Mouse (Mus musculus): ENCODE data around the gene E130114P18Rik. TPM values are rescaled to one million over a fixed set of nuclear protein-coding genes. Genes with fewer than 3 reads are reported as not detected.

Gene E130114P18Rik
- total RNA-seq, 2 experiments from 2014 or later = not detected

DNA sequence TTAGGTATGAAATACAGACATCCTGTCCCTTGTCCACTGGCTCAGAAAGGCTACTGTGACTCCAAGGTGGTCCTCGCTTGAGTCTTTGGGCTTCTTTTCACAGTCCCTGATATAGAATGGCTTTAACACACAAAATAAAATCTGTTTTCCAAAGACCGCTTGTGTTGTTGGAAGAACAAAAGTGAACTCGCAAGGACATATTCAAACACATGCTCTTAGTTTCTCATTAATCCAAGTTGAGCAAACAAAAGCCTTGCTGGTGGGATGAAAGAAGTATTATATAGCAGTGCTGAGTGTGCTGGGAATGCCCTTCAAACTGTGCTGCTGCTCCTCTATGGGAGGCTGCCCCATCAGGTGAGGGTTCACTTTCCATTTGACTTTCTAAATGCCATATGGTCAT, 169.7 kb downstream of the E130114P18Rik start:
- no peak for DNase-seq

DNA sequence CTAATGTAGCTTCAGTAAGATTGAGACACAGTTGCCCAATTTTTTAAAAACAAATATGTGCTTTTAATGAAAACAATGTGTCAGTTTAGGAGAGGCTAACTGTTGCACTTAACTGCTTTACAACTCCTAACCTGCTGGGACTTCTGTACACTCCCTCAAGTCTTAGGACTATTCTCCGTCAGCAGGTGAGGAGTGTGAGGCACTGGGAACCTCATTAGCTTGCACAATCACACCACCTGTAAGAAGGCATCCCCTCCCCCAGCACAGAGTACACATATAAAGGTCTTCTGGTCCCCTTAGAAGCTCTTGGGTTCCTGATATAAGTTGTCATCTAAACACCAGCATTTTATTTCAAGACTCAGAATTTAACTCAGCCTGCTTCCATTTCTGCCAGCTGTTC, 170.7 kb downstream of the E130114P18Rik start:
- DNase-seq = no peak

DNA sequence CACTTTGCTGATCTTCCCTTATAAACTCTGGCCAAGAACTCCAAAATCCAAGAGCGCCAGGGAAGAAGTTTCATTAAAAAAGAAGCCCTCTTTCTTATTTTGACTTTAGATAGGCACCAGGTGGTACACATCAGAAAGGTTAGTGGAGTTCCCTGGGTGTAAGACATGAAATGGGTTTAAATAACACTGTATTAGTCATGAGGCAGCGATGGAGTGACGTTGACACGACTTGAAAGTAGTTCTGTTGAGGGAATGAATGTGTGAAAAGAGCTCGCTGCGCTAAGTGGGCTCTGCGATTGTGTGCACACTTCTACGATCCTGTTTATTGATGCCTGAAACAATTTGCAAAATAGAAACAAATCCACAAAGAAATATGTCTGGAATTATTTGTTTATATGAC, 171.4 kb downstream of the E130114P18Rik start:
- DNase-seq = no peak

DNA sequence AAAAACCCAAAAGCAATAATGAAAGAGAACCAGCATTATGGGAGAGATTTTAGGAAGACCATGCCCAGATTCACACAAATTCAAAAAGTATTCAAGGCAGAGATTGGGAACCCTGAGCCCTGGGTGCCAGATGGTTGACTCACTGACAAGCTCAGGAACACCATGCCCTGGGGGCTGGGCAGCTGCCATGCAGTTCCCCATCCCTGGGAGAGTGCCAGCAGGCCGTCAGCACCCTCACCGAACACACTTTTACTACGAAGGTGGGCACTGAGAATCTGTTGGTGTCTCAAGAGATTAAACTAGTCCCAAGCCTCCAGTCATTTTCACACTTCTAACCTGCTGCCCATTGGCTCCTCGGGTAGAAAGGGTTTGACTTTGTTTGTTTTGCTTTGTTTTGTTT, 175.3 kb downstream of the E130114P18Rik start:
- DNase-seq = peak; percentile 27 to 34

DNA sequence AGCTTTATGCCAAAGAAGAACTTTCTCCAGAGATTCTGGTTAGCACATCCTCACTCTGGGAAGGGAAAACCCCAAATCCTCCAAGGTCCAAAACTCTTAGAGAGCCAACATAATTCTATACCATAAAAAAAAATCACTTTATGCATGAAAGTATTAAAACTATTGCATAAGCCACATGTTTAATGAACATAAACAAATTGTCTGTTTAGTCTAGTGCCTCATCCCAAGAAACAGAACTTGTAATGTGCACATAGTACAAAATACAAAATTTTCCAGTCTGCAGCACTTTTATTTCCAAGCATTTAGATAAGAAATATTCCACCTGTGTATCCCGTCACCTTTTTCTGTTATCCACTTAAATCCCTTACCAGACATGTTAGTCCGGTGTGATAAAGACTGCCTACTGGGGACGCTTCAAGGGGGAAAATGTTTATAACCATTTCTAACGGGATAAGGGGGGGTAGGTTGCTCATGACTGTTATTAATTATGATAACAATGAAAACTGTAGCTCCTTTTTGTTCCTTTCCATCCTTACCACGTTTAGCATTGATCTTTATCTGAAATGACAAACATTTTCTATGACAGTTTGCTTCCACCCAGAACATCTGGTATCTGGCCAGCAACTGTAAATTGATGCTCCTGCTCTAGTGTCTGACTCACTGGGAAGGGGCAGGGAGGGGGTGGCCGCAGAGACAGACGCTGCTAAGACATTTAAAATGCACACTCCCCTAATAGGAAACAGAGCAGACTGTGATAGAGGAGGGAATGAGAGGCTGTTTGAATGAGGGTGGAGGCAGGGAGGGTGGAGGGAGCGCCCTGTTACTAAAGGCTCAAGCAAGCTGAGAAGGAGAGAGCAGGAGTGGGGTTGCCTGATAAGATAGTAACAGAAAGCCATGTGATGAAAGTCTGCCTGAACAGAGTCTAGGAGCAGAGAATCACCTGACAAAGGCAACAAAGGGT, 176.7 kb downstream of the E130114P18Rik start:
- no peak for DNase-seq

DNA sequence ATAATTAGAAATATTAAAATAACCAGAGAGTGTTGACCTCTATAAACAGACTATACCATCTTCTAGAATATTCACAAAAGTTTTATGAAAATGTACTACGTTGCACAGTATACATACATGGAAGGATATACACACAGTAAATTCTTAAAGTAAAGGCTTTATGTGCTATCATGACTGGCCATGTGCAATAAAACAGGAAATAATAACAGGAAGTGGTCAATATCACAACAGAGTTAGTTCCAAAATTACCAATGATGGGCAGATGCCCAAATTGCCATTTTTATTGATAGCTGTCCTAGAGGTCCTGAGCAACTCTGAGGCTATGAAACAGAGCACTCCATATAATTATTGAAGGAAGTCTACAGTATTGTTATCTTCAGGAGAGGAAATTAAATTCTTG, 180.4 kb downstream of the E130114P18Rik start:
- no peak for DNase-seq

DNA sequence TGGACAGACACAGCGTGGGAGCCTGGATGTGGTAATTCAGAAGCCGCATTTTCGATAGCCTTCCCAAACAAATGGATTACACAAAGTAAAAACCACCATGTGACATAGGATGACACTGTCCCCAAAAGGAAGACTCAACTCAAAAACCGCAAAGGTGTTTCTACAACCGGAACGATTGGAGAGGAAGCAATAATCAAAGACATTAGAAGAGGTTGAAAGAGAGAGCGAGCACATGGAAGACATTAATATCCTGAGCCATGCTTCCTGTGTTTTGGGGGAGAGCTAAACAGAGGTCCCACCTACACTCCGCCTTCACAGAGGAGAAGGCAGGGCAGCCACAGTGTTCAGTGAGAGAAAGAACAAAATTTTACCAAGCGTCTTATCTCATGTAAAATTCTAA, 181.5 kb downstream of the E130114P18Rik start:
- no peak for DNase-seq

DNA sequence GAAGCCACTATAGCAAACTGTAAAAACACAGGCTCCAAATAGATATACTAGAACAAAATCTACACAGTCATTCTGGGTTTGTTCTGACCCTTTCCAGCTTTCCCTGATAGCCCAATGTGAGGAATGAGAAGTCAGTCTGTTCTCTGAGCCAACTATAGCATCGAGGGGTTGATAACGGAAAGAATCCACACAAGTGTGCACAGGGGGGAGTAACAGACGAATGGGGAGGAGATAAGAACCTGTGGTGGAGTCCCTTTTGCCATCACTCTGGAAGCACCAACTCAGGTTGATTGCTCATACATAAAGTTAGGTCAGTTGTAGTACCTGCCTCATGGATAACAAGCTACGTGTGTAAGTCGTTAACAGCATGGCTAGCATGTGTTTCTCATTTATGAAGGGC, 184.0 kb downstream of the E130114P18Rik start:
- no peak for DNase-seq

DNA sequence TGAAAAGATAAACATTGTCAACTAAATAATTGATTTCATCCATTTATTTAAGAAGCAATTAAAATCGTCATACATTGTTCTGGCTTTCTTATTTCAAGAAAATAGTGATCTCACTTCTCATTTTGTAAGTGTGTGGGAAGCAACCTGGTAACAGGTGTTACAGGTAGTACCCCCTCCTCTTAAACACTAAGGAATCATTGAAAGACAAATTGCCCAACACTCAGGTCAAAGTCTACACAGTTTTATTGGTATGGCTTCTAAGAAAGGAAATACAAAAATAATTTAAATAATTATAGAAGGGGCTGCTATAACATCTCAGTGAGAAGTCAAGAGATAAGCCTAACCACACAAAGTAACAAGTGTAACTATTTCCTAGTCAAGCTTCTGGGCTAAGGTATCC, 188.1 kb downstream of the E130114P18Rik start:
- no peak for DNase-seq

DNA sequence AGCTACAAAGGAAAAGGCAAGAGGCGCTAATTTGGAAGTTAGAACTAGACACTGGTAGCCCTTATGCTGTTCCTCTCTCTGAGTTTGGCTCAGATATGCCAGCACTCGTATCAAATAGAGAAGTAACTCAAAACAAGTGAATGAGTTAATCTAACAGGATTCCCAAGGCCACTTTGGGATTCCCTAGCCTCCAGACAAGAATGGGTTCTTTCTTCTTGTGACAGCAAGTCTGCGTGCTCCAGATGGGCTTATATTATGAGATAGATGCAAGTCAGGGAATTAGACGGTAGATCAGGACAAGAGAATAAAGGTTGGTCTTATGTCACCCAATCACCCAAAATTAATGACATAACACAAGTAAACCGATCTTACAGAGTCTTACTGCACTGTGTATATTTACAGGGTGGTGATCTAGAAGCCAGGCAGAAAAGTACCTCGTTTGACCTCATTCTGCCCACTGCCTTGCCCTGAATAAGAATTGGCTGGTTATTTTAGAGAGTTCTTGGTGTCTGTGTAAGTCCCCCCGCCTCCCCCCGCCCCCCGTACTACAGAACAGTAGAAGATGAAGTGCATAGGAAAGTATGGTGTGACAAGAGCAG, 190.4 kb downstream of the E130114P18Rik start:
- DNase-seq = no peak

DNA sequence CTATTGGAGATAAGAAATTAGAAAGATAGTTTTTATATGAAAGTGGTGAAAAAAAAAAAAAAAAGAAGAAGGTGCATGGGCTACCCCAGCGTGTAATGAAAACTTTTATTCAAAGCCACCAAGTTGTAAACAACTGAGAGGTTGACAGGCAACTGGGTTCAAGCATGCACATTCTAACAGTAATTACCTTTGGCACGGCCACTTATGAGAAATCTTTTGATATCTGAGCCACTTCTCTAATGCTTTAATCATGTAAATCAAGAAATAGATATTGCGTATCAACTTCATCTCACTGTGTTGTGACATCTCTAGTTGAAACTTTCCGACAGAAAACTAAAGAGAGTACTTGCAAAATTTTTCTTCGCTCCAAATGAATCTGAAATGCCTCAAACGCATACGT, 192.7 kb downstream of the E130114P18Rik start:
- no peak for DNase-seq

DNA sequence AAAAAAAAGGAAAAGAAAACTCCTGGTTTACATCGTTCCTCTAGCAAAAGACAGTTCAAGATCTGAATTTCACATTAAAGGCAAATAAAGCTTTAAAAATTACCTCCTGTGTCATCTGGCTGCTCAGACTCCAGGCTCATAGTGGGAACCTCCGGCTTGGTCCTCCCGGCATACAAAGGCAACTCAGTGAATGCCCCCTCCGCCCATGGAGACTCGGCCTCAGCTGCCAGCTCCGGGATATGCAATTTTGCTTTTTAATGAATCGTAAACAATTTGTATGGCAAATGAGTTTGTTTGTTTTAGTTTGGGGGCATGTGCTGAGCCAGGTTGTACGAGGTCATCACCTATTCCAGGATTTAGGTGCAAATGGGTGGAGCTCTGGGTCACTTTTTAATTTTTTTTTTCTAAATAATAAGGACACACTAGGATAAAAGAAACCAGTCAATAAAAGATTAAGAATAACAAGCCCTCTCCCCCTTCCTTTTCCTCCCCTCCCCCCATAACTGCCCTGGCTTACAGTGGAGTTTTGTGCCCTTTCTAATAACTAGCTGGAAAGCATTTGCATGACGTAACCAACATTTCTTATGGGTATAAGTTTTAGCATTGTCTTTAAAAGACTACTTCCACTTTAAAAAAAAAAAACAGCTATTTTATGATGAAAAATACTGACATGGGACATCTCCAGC, 193.3 kb downstream of the E130114P18Rik start:
- no peak for DNase-seq

DNA sequence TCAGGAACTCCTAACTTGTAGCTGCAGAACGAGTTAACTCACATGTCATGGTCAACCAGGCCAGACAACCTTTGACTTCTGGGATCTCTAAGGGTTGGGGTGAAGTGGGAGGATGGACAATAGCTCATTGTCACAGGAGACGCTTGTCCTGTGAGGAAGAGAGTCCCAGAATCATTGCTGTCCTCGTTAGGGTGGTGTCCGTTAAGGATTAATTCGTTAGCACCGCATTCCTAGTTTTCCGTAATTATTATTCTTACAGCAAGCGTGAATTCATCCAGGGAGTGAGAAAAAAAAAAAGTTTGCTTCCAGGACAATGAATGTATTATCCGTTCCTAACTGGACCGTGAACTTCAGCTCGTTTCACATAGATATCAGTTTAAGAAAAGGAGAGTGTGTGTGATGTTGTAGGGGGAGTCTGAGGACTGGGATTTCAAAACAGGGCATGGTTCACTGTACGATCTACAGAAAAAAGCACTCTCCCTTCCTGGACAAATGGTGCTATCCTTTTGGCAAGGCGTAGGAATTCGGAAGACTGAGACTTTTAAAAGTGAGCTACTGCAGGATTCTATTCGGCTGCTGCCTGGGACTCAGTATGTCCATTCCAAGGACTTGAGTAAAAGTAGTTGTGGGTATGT, 195.0 kb downstream of the E130114P18Rik start:
- peak in 1 of 2 experiments; percentile 20 for DNase-seq

DNA sequence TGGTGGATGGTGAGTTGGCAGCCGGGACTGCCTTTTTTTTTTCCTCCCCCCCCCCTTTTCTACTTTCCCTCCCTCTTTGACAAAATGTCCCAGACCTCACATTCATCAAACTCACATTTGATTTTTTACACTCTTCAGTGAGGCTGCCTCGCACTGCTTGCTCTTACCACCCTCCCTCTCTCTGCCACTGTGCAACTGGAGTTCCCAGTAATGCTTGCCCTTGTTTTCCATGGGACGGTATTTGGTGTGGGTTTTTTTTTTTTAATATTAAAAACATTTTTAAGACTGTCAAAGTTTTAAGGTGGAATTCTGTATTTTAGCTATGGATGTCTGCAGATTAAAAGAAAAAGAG, 195.8 kb downstream of the E130114P18Rik start:
- DNase-seq = no peak

DNA sequence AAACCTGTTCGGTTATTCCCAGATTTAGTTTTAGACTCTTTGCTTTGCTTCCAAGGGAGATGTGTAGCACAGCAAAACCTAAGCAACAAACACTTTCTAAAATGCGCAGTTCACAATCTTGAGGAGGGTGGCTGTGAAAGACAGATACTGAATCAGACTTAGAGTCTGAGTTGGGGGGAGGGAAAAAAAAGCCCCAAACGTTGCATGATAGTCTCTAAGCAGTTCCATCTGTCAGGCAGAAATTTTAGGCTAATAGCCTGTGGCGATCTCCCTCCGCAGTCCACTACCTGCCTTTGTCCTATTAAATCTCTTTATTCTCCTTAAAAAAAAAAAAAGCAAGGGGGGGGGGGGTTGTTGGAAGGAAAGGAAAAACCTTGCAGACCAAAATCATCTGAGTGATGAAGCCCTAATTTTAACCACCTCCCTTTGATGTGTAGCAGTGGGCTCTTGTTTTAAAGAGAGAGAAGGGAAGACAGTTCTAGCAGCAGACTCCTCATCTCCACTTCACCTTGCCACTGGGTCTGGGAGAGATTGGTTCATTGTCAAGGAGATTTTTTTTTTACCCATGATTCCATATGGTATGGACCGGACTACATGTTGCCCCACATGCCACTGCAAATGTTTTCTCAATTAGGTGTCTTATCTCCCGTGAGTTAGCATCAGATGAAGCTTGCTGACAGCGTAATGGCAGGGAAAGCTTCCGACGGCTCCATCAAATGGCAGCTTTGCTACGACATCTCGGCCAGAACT, 196.4 kb downstream of the E130114P18Rik start:
- DNase-seq = no peak

DNA sequence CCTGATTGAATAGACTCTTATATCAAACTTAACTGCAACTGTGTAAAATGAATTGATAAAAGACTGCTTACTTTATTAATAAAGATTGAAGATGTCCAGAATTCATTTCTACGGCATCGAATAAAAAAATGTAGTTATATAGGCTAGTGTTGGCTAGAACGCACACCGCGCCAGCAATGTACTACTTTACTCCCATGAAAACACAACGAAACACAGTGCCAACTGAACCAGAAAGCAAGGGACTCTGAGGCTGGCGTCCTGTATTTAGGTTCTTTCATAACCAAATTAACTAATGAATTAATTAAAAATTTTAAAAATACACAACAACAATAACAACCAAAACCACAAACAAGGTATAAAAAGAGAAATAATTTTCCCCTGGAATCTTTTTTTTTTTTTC, 197.0 kb downstream of the E130114P18Rik start:
- no peak for DNase-seq

DNA sequence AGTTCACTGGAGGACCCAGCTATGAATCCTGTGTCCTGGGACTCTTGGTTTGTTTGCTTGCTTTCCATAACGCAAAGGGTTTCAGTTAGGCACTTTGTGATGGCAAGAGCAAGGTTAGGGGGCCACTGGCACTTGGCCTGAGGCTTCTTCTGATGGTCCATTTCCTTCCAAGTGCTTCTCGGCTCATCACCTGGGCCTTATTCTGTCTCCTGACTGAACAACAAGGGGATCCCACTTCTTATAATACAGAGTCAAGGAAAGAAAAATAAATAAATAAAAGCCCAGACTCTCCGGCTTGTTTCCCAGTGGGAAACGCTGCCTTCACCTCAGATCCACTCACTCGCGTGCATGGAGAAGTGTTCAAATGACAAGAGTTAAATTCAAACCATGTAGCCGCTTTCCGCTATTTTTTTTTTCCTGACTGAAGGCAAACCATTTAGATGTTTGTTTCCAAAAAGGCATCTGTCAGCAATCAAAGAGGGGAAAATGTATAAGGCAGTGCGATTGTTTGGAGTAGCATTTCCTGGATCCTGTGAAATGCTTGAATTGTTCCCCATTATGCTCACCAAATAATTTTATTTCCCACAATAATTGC, 199.2 kb downstream of the E130114P18Rik start:
- DNase-seq = no peak

DNA sequence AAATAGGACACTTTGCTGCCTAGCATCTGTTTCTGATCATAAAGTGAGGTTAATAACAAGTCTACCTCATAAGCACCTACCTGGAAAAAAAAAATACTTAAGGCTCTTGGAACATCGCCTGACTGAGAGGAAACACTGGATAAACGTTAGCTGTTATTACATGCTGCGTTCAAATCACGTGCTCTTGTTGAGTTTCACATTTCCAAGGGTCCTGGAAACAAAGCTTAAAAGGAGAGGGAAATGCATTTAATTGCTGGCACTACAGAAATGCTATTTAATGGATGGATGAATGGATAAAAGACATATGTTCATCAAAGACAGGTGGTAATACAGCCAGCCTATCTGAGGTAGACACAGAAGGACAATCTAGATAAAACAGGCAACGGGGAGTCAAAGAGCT, 200.4 kb downstream of the E130114P18Rik start:
- no peak for DNase-seq

DNA sequence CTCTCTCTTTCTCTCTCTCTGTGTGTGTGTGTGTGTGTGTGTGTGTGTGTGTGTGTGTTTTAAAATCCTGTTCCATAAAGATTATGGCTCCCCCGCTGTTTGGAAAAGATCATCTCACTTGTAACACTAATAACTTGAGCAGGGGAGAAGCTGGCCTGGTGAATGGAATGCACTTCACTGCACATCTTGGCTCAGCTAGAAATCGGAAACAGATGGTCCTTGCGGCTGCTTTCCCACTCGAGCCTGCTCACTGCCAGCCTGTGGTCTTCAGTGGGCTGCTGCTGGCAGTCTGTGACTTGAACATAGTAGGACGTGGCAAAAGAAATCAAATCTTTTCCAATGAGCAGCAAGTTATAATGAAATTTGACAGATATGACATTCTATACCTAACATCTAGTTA, 202.4 kb downstream of the E130114P18Rik start:
- DNase-seq = no peak

DNA sequence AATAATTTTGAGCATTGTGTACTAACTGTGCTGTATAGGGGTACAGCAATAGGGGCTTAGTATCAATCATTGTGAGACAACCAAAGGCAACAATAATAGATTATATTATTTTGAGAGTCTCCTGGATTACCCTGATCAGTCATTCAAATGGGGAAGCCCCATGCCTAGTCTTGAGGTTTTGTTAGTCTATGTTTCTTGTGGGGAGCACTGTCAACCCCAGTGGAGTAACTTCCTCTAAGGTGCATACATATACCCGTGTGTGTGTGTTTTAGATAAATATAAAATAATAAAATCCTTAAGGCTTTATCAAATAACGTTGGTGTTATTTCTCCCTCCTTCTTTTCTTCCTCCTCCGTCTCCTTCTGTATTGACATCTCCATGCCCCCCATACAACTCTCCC, 208.6 kb downstream of the E130114P18Rik start:
- DNase-seq = no peak

DNA sequence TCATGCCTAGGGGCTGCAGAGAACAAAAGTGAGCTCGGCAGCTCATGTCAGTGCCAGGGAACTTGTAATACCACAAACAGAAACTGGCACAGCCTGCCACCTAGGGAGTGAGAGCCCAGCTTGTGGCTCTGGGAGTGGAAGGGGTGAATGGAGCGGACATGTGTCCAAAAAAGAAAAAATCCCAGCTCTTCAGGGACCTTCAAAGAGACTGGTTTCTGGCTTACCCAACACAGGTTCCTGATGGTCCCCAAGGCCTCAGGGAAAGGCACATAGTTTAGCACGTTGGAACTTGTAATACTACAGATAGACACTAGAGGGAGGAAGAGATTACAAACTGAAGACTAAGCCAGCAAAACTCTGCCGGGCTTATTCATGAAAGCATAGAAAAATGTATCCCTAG, 213.2 kb downstream of the E130114P18Rik start:
- peak; percentile 23 to 71 for DNase-seq

DNA sequence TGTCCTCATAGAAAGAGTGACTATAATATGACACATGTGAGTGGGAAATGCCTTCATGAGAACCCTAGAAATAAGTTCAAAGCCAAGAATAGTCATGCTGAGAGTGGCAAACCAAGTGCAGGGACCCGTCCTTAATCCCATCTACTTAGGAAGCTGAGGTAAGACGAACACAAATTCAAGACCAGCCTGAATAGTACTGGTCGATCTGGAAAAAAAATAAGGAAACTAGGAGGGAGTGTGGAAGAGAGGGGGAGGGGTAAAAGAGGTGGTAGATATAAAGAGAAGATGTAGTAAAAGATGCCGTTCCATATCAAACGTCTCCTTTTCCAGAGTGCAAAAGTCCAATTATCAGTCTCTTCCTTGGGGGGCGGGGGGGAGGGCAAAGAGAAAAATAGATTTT, 213.7 kb downstream of the E130114P18Rik start:
- DNase-seq = no peak
